Mouse (Mus musculus): Measurements from ENCODE around the gene Carmil2. TPM values are rescaled to one million over a fixed set of nuclear protein-coding genes. Genes with fewer than 3 reads are reported as not detected.

The Carmil2 gene
- polyA plus RNA-seq, 1 experiment from 2014 or later, result 1.4 TPM

DNA sequence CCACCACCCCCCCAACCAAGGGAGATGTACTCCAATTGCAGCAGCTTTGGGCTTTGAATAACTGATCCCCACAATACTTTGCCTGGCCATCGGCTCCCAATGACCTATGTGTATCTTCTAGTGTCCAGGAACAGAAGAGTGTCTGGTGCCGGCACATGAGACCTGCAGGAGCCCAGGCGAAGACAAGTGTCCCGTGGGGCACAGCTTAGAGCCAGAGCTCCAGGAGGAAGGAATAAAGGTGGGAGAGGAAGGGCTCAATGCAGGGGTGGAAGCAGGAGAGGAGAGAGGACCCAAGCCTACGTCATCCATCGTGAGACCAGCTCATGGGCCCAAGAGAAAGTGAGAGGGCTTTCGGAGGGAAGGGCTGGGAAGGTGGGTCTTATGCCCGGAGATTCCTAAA lies 22.6 kb downstream of the Carmil2 start:
- Histone ChIP-seq H3K9me3 (no peaks in the 10 kb centered on the region), H3K36me3 (no peaks in the 10 kb centered on the region), H3K4me3 (replicated peaks) (no peak overlapping the region), H3K9ac (no peak overlapping the region), H3K4me1 (0 out of 2 replicates have a peak, but pooled peaks cover 5% of the 10 kb centered on the region), H3K27ac (no peak overlapping the region), H3K4me2 (no peak overlapping the region), H3K27me3 (replicated peaks) (no peaks in the 10 kb centered on the region)
- ATAC-seq (ENCODE audit: insufficient read depth, low FRiP score, low read depth), result no peak
- WGBS, result 90% methylated on average over 8 of the region's 8 CpGs

GRCm38 (mm10) chr8:105709317-105709716 lies 23.2 kb downstream of the Carmil2 start:
- H3K9me3 ChIP-seq, result no peaks in the 10 kb centered on the region
- no peak for ATAC-seq (ENCODE audit: insufficient read depth, low FRiP score, low read depth)
- WGBS, result 82% methylated on average over 14 of the region's 14 CpGs

DNA sequence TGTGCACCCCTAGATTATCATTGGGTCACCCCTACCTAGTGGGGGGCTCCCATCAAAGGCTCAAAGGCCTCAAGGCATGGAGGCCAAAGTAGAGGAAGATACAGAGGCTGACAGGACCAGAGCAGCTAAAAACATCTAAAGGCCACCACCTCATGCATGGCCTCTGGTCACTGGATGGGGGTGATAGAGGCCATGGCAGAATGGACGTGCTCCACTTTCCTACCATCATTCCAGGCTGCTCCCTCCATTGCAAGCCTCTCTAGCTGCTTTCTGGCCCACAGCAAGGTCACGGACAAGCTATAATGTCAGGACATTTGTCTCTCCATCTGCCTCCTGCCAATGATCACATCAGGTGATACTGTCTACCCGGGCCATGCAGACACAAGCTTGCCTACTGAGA lies 26.2 kb downstream of the Carmil2 start:
- Histone ChIP-seq H3K4me1 (0 out of 2 replicates have a peak, but pooled peaks cover 2% of the 10 kb centered on the region), H3K36me3 (no peaks in the 10 kb centered on the region), H3K9me3 (no peaks in the 10 kb centered on the region), H3K27ac (no peak overlapping the region), H3K27me3 (replicated peaks) (no peaks in the 10 kb centered on the region), H3K4me2 (no peak overlapping the region), H3K9ac (no peak overlapping the region), H3K4me3 (replicated peaks) (no peak overlapping the region)
- 75% methylated on average over 3 of the region's 3 CpGs for WGBS
- ATAC-seq (ENCODE audit: insufficient read depth, low FRiP score, low read depth), result no peak

More at GRCm38 (mm10) chr8:105709317-105709716, 23.2 kb downstream of the Carmil2 start:
- Histone ChIP-seq H3K4me1 (0 out of 2 replicates have a peak, but pooled peaks cover 5% of the 10 kb centered on the region), H3K27ac (no peak overlapping the region), H3K27me3 (replicated peaks) (no peaks in the 10 kb centered on the region), H3K9ac (no peak overlapping the region), H3K4me3 (replicated peaks) (no peak overlapping the region), H3K36me3 (no peaks in the 10 kb centered on the region), H3K4me2 (no peak overlapping the region)

- H3K9me3 ChIP-seq, result no peaks in the 10 kb centered on the region
- H3K4me3 ChIP-seq (replicated peaks), result no peak overlapping the region
- WGBS, result 5% methylated on average over 3 of the region's 3 CpGs
- H3K27ac ChIP-seq, result peak overlapping the region; percentile 59; the same call in 1 of the 2 replicates
- no peaks in the 10 kb centered on the region for H3K4me1 ChIP-seq
- H3K4me2 ChIP-seq, result no peak overlapping the region
- H3K36me3 ChIP-seq, result no peaks in the 10 kb centered on the region
- no peaks in the 10 kb centered on the region for H3K27me3 ChIP-seq (replicated peaks)
- ATAC-seq (ENCODE audit: insufficient read depth, low FRiP score, low read depth), result no peak
- H3K9ac ChIP-seq, result no peak overlapping the region
Measured at GRCm38 (mm10) chr8:105714139-105714538, 28.1 kb downstream of the Carmil2 start.

GRCm38 (mm10) chr8:105715042-105715441 lies 29.0 kb downstream of the Carmil2 start:
- Histone ChIP-seq H3K9me3 (no peaks in the 10 kb centered on the region), H3K9ac (no peak overlapping the region), H3K27ac (peak overlapping the region; percentile 59; the same call in 1 of the 2 replicates), H3K4me2 (no peak overlapping the region), H3K36me3 (no peaks in the 10 kb centered on the region), H3K27me3 (replicated peaks) (no peaks in the 10 kb centered on the region), H3K4me1 (no peaks in the 10 kb centered on the region), H3K4me3 (replicated peaks) (no peak overlapping the region)
- no peak for ATAC-seq (ENCODE audit: insufficient read depth, low FRiP score, low read depth)
- WGBS, result 66% methylated on average over 6 of the region's 6 CpGs

GRCm38 (mm10) chr8:105716302-105716945 lies 30.4 kb downstream of the Carmil2 start:
- Histone ChIP-seq H3K9ac (no peak overlapping the region), H3K27me3 (replicated peaks) (no peaks in the 10 kb centered on the region), H3K36me3 (no peaks in the 10 kb centered on the region), H3K4me3 (replicated peaks) (no peak overlapping the region), H3K27ac (no peak overlapping the region), H3K4me2 (no peak overlapping the region), H3K9me3 (no peaks in the 10 kb centered on the region), H3K4me1 (no peaks in the 10 kb centered on the region)
- no peak for ATAC-seq (ENCODE audit: insufficient read depth, low FRiP score, low read depth)
- WGBS, result 90% methylated on average over 15 of the region's 15 CpGs

GRCm38 (mm10) chr8:105719637-105720036 lies 33.6 kb downstream of the Carmil2 start:
- no peaks in the 10 kb centered on the region for H3K27me3 ChIP-seq (replicated peaks)
- H3K9ac ChIP-seq, result no peak overlapping the region
- no peak for ATAC-seq (ENCODE audit: insufficient read depth, low FRiP score, low read depth)
- no peak overlapping the region for H3K4me3 ChIP-seq (replicated peaks)
- H3K27ac ChIP-seq, result no peak overlapping the region
- no peaks in the 10 kb centered on the region for H3K4me1 ChIP-seq
- H3K4me2 ChIP-seq, result no peak overlapping the region
- WGBS, result 80% methylated on average over 4 of the region's 4 CpGs
- no peaks in the 10 kb centered on the region for H3K36me3 ChIP-seq
- no peaks in the 10 kb centered on the region for H3K9me3 ChIP-seq

DNA sequence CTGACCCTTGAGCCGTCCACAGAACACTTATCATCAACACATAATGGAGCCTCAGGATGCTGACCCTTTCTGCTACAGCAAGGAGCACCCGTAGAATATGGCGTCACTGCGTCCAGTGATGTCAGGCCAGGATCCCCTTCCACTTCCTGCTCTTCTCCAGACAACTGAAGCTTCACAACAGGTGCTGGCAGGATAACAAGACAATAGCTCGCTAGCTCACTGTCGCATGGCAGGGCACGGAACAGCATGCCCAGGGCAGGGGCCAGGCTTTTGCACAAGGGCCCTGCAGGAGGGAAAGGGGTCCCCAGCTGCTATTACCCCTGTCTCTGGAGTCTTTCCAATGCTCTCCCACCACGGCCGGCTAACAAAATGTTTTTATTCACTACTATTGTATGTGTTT lies 36.8 kb downstream of the Carmil2 start:
- Histone ChIP-seq H3K27ac (no peak overlapping the region), H3K9ac (no peak overlapping the region), H3K27me3 (replicated peaks) (no peaks in the 10 kb centered on the region), H3K4me2 (no peak overlapping the region), H3K4me1 (no peaks in the 10 kb centered on the region), H3K9me3 (no peaks in the 10 kb centered on the region), H3K36me3 (peaks cover 6% of the 10 kb centered on the region; the same call in 1 of the 2 replicates), H3K4me3 (replicated peaks) (no peak overlapping the region)
- ATAC-seq (ENCODE audit: insufficient read depth, low FRiP score, low read depth), result no peak
- 89% methylated on average over 9 of the region's 9 CpGs for WGBS

DNA sequence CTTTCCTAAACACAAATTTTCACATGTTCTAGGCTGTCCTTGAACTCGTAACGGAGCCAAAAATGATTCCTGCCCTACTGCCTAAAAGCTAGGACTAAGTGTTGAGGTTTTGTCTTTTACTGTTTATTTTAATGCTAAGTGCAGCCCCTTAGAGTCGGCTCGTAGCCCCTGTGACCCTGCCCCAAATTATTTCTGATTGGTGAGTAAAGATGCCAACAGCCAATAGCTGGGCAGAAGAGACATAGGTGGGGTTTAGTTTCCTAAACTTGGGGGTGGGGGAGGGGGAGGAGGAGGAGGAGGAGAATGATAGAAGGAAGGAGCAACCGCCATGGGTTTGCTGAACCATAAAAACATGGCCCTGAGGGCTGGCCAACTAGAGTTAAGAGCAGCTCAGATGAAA lies 39.7 kb downstream of the Carmil2 start:
- no peak overlapping the region for H3K9ac ChIP-seq
- WGBS, result 70% methylated on average over 5 of the region's 5 CpGs
- no peaks in the 10 kb centered on the region for H3K9me3 ChIP-seq
- peaks cover 6% of the 10 kb centered on the region; the same call in 1 of the 2 replicates for H3K36me3 ChIP-seq
- H3K27ac ChIP-seq, result no peak overlapping the region
- H3K4me3 ChIP-seq (replicated peaks), result no peak overlapping the region
- H3K4me1 ChIP-seq, result no peaks in the 10 kb centered on the region
- no peak overlapping the region for H3K4me2 ChIP-seq
- ATAC-seq (ENCODE audit: insufficient read depth, low FRiP score, low read depth), result no peak
- H3K27me3 ChIP-seq (replicated peaks), result no peaks in the 10 kb centered on the region

DNA sequence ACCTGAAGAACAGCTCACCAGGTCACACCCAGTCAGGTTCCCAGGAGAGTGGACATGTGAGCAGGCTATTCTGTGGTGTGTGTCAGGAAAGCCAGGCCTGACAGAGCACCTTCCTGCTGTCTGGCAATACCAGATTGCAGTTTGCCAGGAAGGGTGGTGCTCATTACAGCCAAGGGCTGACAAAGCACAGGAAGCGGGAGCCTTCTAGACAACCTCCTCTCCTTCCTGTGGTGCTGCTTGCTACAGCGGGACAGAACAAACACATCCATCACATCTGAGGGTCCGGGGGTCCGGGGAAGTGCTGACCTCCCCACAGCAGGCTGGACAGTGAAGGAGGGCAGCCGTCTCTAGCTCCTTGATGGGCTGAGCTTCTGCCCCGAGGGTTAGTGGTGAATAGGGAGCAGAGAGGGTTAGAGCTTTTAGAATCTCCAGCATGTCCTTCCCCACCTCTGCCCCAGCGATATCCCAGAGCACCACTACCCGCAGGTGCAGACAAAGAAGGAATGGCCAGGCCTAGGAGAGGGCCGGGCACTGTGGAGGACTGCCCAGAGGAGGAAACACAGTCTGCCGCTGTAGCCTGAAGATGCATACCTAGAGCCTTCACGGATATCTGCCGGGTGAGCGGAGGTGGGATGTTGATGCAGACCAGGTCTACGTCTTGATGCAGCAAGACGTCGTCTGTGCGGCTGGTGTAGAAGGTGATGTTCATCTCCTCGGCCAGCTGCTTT lies 41.5 kb downstream of the Carmil2 start:
- H3K36me3 ChIP-seq, result peaks cover 6% of the 10 kb centered on the region; the same call in 1 of the 2 replicates
- WGBS, result 71% methylated on average over 18 of the region's 18 CpGs
- H3K9me3 ChIP-seq, result no peaks in the 10 kb centered on the region
- no peaks in the 10 kb centered on the region for H3K27me3 ChIP-seq (replicated peaks)
- H3K4me3 ChIP-seq (replicated peaks), result no peak overlapping the region
- H3K9ac ChIP-seq, result no peak overlapping the region
- H3K4me2 ChIP-seq, result no peak overlapping the region
- H3K4me1 ChIP-seq, result no peaks in the 10 kb centered on the region
- no peak for ATAC-seq (ENCODE audit: insufficient read depth, low FRiP score, low read depth)
- H3K27ac ChIP-seq, result peak overlapping the region; percentile 51; the same call in 1 of the 2 replicates

DNA sequence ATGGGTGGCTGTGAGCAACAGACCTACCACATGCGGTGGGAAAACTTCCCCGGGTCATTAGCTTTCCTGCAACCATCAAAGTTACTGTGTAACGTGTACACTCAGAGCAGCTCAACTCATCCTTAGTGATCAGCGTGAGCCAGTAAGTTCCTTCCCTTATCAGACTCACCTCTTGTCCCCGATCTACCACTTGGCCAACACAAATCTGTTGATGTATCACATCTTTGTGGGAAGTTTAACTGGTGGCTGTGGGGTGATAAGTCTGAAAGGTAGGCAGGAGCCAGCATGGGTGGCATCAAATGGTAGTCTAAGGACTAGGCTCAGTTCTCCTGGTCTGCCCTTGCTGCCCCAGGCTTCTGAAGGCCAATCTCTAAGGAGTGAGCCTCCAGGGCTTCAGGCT lies 46.1 kb downstream of the Carmil2 start:
- WGBS, result 85% methylated on average over 5 of the region's 5 CpGs
- Histone ChIP-seq H3K27ac (no peak overlapping the region), H3K4me3 (replicated peaks) (no peak overlapping the region), H3K27me3 (replicated peaks) (no peaks in the 10 kb centered on the region), H3K4me1 (no peaks in the 10 kb centered on the region), H3K9me3 (no peaks in the 10 kb centered on the region), H3K9ac (no peak overlapping the region), H3K4me2 (no peak overlapping the region), H3K36me3 (peaks cover 5% of the 10 kb centered on the region; the same call in 1 of the 2 replicates)
- ATAC-seq (ENCODE audit: insufficient read depth, low FRiP score, low read depth), result no peak

GRCm38 (mm10) chr8:105739216-105739615 lies 53.1 kb downstream of the Carmil2 start:
- Histone ChIP-seq H3K27me3 (replicated peaks) (no peaks in the 10 kb centered on the region), H3K4me1 (no peaks in the 10 kb centered on the region), H3K9ac (no peak overlapping the region), H3K4me3 (replicated peaks) (no peak overlapping the region), H3K9me3 (no peaks in the 10 kb centered on the region), H3K4me2 (no peak overlapping the region), H3K36me3 (no peaks in the 10 kb centered on the region), H3K27ac (no peak overlapping the region)
- WGBS, result 88% methylated on average over 5 of the region's 5 CpGs
- no peak for ATAC-seq (ENCODE audit: insufficient read depth, low FRiP score, low read depth)

All from stomach, embryonic 15.5 days (tissue).